Mouse (Mus musculus) kidney, adult 18-20 months (tissue): ENCODE measurements around the gene Elovl5.

Source experiments
- DNase-seq: peaks from one replicate; pipeline ENCODE4 v3.0.0; 2021

Elovl5 gene

GRCm38 (mm10) chr9:77929296-77929695, 12.1 kb downstream of the Elovl5 start:
- no peak for DNase-seq

GRCm38 (mm10) chr9:77930036-77930859, 13.1 kb downstream of the Elovl5 start:
- no peak for DNase-seq

GRCm38 (mm10) chr9:77930860-77931184, 13.7 kb downstream of the Elovl5 start:
- no peak for DNase-seq

GRCm38 (mm10) chr9:77931740-77932139, 14.6 kb downstream of the Elovl5 start:
- no peak for DNase-seq

GRCm38 (mm10) chr9:77935818-77936611, 18.9 kb downstream of the Elovl5 start:
- DNase-seq = no peak

GRCm38 (mm10) chr9:77937875-77938274, 20.7 kb downstream of the Elovl5 start:
- no peak for DNase-seq

- peak; percentile 60 for DNase-seq
Observed at GRCm38 (mm10) chr9:77938761-77939553, 21.8 kb downstream of the Elovl5 start.

GRCm38 (mm10) chr9:77939554-77939920, 22.4 kb downstream of the Elovl5 start:
- DNase-seq = no peak

- DNase-seq = no peak
Observed at GRCm38 (mm10) chr9:77941058-77941457, 23.9 kb downstream of the Elovl5 start.

- DNase-seq = no peak
Observed at GRCm38 (mm10) chr9:77941836-77942235, 24.7 kb downstream of the Elovl5 start.

- DNase-seq = no peak
Observed at GRCm38 (mm10) chr9:77942411-77942810, 25.2 kb downstream of the Elovl5 start.

- no peak for DNase-seq
Observed at GRCm38 (mm10) chr9:77943316-77943715, 26.2 kb downstream of the Elovl5 start.

- no peak for DNase-seq
Observed at GRCm38 (mm10) chr9:77944195-77944594, 27.0 kb downstream of the Elovl5 start.

GRCm38 (mm10) chr9:77945792-77946666, 28.9 kb downstream of the Elovl5 start:
- no peak for DNase-seq

GRCm38 (mm10) chr9:77948214-77948613, 31.1 kb downstream of the Elovl5 start:
- DNase-seq = no peak

- DNase-seq = no peak
Observed at GRCm38 (mm10) chr9:77949753-77950268, 32.6 kb downstream of the Elovl5 start.

GRCm38 (mm10) chr9:77950841-77951475, 33.8 kb downstream of the Elovl5 start:
- no peak for DNase-seq

GRCm38 (mm10) chr9:77951971-77952370, 34.8 kb downstream of the Elovl5 start:
- no peak for DNase-seq

- DNase-seq = no peak
Observed at GRCm38 (mm10) chr9:77953053-77953452, 35.9 kb downstream of the Elovl5 start.

- DNase-seq = no peak
Observed at GRCm38 (mm10) chr9:77954496-77954895, 37.3 kb downstream of the Elovl5 start.

- DNase-seq = no peak
Observed at GRCm38 (mm10) chr9:77954981-77955380, 37.8 kb downstream of the Elovl5 start.

GRCm38 (mm10) chr9:77955511-77955910, 38.3 kb downstream of the Elovl5 start:
- no peak for DNase-seq
